Mouse (Mus musculus) inflammation-experienced regulatory T-cells (primary cell): ENCODE measurements around the gene Rab5b. TPM values are rescaled to one million over a fixed set of nuclear protein-coding genes. Genes with fewer than 3 reads are reported as not detected.

Experiments
- polyA plus RNA-seq, 2 experiments: library from polyadenylated mRNA; unstranded; fragments of 100-300 nt; shearing (Covaris generic); gene quantifications; one replicate each; pipeline ENCODE4 v1.2.1; 2017

Gene Rab5b
- 10 to 100 TPM; 44.2 to 45.0 TPM for polyA plus RNA-seq

GRCm38 (mm10) chr10:128695992-128696807, at the start of gene Rab5b:
Gene Rab5b (minus strand): TSS chr10:128696264.

DNA sequence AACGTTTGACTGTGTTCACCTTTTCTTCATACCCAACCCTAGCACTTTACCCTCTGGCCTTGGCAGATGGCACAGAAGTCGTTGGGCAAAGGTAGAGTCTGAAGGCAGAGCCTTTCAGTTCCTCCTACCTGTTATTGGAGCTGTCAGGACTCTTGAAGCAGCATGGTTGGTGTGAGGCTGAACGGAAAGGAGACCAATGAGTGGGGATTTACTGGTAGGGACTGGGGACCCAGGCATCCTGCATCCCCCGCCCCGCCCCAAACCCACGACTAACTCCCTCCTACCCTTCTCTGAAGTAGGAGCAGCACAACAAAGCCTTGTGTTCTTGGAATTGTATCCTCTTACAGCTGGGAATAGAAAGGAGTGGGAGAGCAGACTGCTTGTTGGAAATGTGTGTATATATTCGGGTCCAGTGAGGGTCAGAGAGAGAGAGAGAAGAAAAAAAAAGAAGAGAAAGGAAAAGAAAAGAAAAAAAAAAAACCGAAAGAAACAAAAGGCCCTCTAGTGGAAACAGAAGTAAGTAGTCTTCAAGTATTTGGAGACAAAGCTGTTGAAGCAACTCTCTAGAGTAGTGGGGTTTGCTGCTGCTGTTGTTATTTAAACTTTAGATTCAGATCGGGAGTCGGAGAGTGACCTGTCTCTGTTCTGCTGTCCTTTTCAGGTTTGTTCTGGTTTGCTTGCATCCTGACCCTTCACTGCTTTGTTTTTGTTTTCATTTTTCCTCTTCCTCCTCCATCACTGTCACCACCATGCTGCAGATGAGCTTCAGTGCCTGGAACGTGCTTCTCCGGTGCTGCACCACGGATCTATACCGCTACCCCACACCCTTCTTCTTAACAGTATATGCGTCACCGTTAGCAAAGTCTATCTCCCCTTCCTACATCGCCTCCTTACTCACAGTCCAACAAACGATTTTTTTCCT, 48.9 kb upstream of the Rab5b start, which contains the start of gene Dgka:
TSS of gene Dgka (minus strand) at position 176 of the 922 bp plus-strand sequence.

GRCm38 (mm10) chr10:128704491-128705316, 8.6 kb upstream of the Rab5b start, which contains the start of gene Cdk2:
Gene Cdk2 (minus strand): TSS chr10:128705031.

GRCm38 (mm10) chr10:128703895-128704294, 7.8 kb upstream of the Rab5b start, which contains the start of gene Pmel:
Gene Pmel (plus strand): TSS chr10:128704195.

GRCm38 (mm10) chr10:128673763-128674468, 22.1 kb downstream of the Rab5b start, which contains the start of gene Suox:
Gene Suox (minus strand): TSS chr10:128674073.

GRCm38 (mm10) chr10:128645111-128646011, 50.7 kb downstream of the Rab5b start, which contains the start of gene Ikzf4:
Gene Ikzf4 (minus strand): TSS chr10:128645991.

Other genes starting within 250 kb of the Rab5b start
- gene Smarcc2, start 237.0 kb downstream of the Rab5b start, polyA plus RNA-seq = 100 to 1,000 TPM; 111 to 120 TPM
- 1,000 to 10,000 TPM; 1,313 to 1,615 TPM for gene Myl6, start 202.1 kb downstream of the Rab5b start, polyA plus RNA-seq
- 1 to 10 TPM; 2.7 to 4.7 TPM for gene Myl6b, start 197.6 kb downstream of the Rab5b start, polyA plus RNA-seq
- 100 to 1,000 TPM; 216 to 394 TPM for gene Esyt1, start 170.4 kb downstream of the Rab5b start, polyA plus RNA-seq
- gene Zc3h10, start 148.5 kb downstream of the Rab5b start, polyA plus RNA-seq = 10 to 100 TPM; 22.0 to 27.4 TPM
- 1,000 to 10,000 TPM; 2,016 to 2,109 TPM for gene Rpl41, start 147.0 kb downstream of the Rab5b start, polyA plus RNA-seq
- 10 to 100 TPM; 26.4 to 30.0 TPM for gene Pa2g4, start 130.3 kb downstream of the Rab5b start, polyA plus RNA-seq
- 1 to 10 TPM; 2.9 to 8.1 TPM for gene Erbb3, start 106.6 kb downstream of the Rab5b start, polyA plus RNA-seq
- 100 to 1,000 TPM; 473 to 520 TPM for gene Rps26, start 69.5 kb downstream of the Rab5b start, polyA plus RNA-seq
- 100 to 1,000 TPM in 1 of 2 experiments, 10 to 100 TPM in 1; 71.0 to 105 TPM for gene Ikzf4, start 50.3 kb downstream of the Rab5b start, polyA plus RNA-seq
- gene Suox, start 22.2 kb downstream of the Rab5b start, polyA plus RNA-seq = 10 to 100 TPM; 46.6 to 47.9 TPM
- 1 to 10 TPM; 2.9 to 5.1 TPM for gene Pmel, start 7.9 kb upstream of the Rab5b start, polyA plus RNA-seq
- gene Cdk2, start 8.8 kb upstream of the Rab5b start, polyA plus RNA-seq = 10 to 100 TPM; 33.2 to 43.0 TPM
- gene Dgka, start 48.6 kb upstream of the Rab5b start, polyA plus RNA-seq = 100 to 1,000 TPM; 564 to 912 TPM
- 10 to 100 TPM; 30.7 to 44.7 TPM for gene Pym1, start 51.6 kb upstream of the Rab5b start, polyA plus RNA-seq
- 1 to 10 TPM in 1 of 2 experiments, under 1 TPM in 1; 0.27 to 1.1 TPM for gene Mmp19, start 94.6 kb upstream of the Rab5b start, polyA plus RNA-seq
- 100 to 1,000 TPM in 1 of 2 experiments, 10 to 100 TPM in 1; 99.0 to 113 TPM for gene Dnajc14, start 107.8 kb upstream of the Rab5b start, polyA plus RNA-seq
- 1 to 10 TPM; 2.2 to 4.1 TPM for gene Tmem198b, start 108.1 kb upstream of the Rab5b start, polyA plus RNA-seq
- 100 to 1,000 TPM; 138 to 144 TPM for gene Sarnp, start 121.1 kb upstream of the Rab5b start, polyA plus RNA-seq
- gene Ormdl2, start 125.4 kb upstream of the Rab5b start, polyA plus RNA-seq = 10 to 100 TPM; 65.4 to 69.2 TPM
- gene Gdf11, start 195.5 kb upstream of the Rab5b start, polyA plus RNA-seq = 1 to 10 TPM; 2.9 TPM
- gene Cd63, start 204.7 kb upstream of the Rab5b start, polyA plus RNA-seq = 1 to 10 TPM in 1 of 2 experiments, under 1 TPM in 1; 0.86 to 6.2 TPM
- gene Rdh5, start 226.6 kb upstream of the Rab5b start, polyA plus RNA-seq = 10 to 100 TPM; 13.9 to 24.2 TPM
- 100 to 1,000 TPM; 113 to 188 TPM for gene Bloc1s1, start 227.8 kb upstream of the Rab5b start, polyA plus RNA-seq
- 10 to 100 TPM in 1 of 2 experiments, 1 to 10 TPM in 1; 3.9 to 21.2 TPM for gene Itga7, start 237.6 kb upstream of the Rab5b start, polyA plus RNA-seq